Mouse (Mus musculus) c-Kit-negative CD71-positive TER-119-positive erythroid progenitor cells, embryonic 14.5 days (primary cell): ENCODE results near the gene Kcnn3.

Experiments used
- DNase-seq: peaks from one replicate; pipeline ENCODE4 v3.0.0-alpha.2; 2013; ENCODE audit warnings: low read depth, low spot score

The Kcnn3 gene

GRCm38 (mm10) chr3:89664808-89665207 is 144.8 kb downstream of the Kcnn3 start:
- DNase-seq, result no peak

GRCm38 (mm10) chr3:89667131-89667530 is 147.2 kb downstream of the Kcnn3 start:
- no peak for DNase-seq

- DNase-seq, result no peak
These were observed 151.4 kb downstream of the Kcnn3 start for GRCm38 (mm10) chr3:89671334-89671733.

- no peak for DNase-seq
These were observed 152.8 kb downstream of the Kcnn3 start for GRCm38 (mm10) chr3:89672573-89673317.

DNA sequence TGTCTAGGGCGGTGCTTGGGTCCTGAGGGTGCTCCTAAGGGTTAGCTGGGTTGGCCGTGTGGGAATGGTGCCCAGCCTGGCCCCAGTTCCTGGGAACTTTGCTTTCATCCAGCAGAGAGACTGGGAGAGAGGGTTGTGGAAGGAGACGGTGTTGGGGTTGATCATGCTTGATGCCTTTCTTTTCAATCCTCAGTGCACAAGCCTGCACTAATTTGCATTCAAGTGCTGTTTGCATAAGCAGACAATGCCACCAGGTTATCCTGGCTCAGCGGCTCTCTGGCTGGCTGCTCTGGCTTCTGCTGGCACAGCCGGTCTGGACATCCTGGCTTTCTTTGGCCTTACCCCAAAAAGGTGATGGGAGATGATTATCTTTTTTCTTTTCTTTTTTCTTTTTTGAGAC is 157.7 kb downstream of the Kcnn3 start:
- no peak for DNase-seq

DNA sequence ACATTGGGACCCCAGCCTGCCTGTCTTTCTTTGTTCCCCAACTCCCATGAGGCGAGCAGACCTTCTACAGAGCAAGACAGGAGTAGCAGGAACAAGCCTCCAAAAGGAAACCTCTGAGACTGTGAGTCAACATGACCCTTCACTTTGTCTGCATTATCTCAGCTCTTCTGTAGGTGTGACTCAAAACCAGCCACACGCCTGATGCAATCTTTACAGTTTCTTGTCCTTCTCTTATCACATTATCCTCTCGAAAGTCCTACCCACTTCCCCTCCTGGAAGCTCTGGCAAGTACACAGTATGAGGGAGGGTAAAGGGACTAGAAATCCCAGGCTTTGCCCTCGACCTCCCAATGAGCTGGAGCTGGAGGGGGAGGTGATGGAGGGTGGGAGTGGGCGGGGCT is 166.1 kb downstream of the Kcnn3 start:
- DNase-seq, result no peak

GRCm38 (mm10) chr3:89688694-89689581 is 169.0 kb downstream of the Kcnn3 start:
- no peak for DNase-seq

- no peak for DNase-seq
These were observed 171.8 kb downstream of the Kcnn3 start for GRCm38 (mm10) chr3:89691776-89692175.

- DNase-seq, result no peak
These were observed 176.3 kb downstream of the Kcnn3 start for GRCm38 (mm10) chr3:89696152-89696821.

DNA sequence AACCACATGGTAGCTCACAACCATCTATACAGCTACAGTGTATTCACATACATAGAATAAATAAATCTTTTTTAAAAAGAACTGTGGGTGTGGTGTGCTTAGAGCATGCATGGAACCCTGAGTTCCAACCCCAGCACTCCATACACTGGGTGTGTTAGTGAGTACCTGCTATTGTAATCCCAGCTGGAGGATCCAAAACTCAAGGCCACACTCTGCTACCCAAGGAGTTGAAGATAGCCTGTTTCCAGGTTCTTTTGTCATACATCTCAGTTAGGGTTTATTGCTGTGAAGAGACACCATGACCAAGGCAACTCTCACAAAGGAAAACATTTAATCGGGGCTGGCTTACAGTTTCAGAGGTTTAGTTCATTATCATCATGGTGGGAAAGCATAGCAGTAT is 179.0 kb downstream of the Kcnn3 start:
- DNase-seq, result no peak

GRCm38 (mm10) chr3:89700461-89700860 is 180.5 kb downstream of the Kcnn3 start:
- no peak for DNase-seq

DNA sequence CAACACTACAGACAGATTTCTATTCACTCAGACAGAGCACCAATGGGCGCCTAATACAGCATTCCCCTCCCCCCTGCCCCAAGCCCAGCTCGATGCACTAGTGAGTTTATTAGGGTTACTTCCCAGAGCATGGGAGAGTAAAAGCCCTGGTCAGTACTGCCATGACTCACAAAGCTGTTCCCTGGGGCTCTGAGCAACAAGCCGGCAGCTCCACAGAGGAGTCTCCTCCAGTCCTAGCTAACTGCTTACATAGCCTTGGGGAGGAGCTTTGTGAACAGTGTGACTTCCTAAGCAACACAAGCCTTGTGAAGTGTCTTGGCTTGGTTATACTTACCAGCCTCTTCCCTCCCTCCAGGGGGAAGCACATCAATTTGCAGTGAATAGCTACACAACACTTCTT is 183.6 kb downstream of the Kcnn3 start:
- no peak for DNase-seq

- DNase-seq, result no peak
These were observed 184.1 kb downstream of the Kcnn3 start for GRCm38 (mm10) chr3:89704064-89704463.

- DNase-seq, result no peak
These were observed 194.6 kb downstream of the Kcnn3 start, which contains the start of gene Adar for GRCm38 (mm10) chr3:89714359-89715206. Gene Adar (plus strand): TSS chr3:89715022.

DNA sequence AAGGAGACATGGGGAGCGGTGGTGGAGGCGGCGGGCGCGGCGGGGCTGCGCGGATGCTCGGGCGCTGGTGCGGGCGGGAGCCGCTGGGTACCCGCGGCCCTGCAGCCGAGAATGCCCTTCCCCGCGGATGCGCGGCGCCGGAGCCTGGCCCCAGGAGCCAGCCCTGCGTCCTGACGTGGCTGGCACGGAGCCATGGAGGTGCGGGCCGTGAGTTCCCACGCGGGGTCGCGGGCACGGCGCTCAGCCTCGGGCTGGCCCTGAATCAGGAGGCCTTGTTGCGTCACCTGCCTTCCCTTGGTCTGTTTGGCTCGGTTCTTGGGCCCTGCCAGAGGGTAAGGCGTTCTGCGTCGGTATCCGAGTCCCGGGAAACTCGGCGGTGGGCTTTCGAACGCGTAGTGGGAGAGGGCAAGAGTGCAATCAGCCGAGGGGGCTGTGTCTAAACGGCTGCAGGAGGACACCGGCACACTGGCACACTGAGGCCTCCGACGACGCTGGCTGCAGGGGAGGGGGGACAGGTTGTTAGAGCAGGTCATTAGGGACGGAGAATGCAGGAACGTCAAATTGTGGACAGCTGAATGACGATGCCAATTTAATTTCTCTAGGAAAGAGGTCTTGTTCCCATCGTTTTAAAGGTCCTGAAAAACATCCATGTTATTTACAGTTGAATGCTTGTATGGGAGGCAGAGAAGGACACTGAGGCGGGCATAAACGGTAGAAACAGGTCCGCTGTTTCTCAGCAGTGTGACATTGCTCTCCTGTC is 195.4 kb downstream of the Kcnn3 start:
- no peak for DNase-seq

DNA sequence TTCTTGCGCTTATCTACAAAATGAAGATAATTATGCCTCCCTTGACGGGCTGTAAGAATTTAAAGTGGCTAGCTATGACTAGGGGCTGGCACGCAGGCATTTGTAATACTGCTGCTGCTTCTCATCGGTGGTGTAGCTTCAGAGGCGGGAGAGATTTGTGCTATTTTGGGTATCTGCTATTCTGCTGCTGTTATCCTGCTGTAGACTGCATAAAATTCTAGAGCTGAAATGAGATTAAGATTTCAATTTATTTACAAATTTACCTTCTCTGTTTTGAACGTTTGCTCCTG is 195.9 kb downstream of the Kcnn3 start:
- no peak for DNase-seq

- no peak for DNase-seq
These were observed 202.1 kb downstream of the Kcnn3 start for GRCm38 (mm10) chr3:89722032-89722431.

DNA sequence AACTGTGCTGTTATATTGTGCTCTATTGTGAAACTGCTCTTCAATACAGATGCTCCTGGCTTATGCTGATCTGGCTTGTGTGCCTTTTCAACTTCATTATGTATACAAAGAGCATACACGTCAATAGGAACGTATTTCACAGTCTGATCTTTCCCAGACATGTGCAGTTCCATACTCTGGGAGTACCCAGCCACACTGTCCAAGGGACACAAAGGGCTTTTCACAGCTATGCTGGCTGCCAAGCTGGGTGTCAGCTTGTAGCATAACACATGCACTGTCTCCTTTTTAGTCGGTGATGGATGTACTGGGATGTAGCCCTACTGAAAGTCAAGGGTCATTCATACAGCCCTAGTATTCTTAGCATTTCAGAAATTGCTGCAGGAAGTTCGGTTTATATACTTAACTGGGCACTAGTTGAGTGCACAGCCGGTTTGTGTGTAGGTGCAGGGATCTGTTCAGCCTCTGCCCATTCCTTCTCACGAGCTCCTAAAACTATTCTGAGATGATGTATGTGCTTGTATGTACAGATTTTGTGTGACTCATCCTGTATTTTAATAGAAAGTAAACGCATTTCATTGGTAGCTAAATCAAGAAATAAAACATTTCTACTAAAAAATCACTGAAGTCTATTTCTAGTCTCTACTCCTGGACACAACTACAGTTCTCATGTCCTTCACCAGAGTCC is 203.6 kb downstream of the Kcnn3 start:
- DNase-seq, result no peak
